Mouse (Mus musculus) ES-Bruce4 (cell line): ENCODE measurements around the gene Slc25a5.

Source experiments
- CTCF ChIP-seq: IDR thresholded peaks from one replicate; pipeline ENCODE4 v1.8.1; 2011; ENCODE audit warnings: low read depth, low read length
- EP300 ChIP-seq: IDR thresholded peaks from 2 replicates; pipeline ENCODE4 v1.6.1; 2011; ENCODE audit warnings: low read depth, low read length; ENCODE audit not compliant: insufficient read depth
- POLR2A ChIP-seq: IDR thresholded peaks from one replicate; pipeline ENCODE4 v1.8.1; 2011; ENCODE audit warnings: low read length; ENCODE audit not compliant: insufficient read depth

GRCm38 (mm10) chrX:36825032-36825431 is 29.6 kb downstream of the Slc25a5 start:
- TF ChIP-seq POLR2A (no peak), EP300 (no peak), CTCF (no peak)
